Mouse (Mus musculus) hindbrain, embryonic 16.5 days (tissue): ENCODE results near the gene Nrbf2. TPM values are rescaled to one million over a fixed set of nuclear protein-coding genes. Genes with fewer than 3 reads are reported as not detected.

Experiments
- ATAC-seq: fragments of 200-750 bp; cut with Nextera tagmentation; 2 replicates; pipeline ENCODE4 v1.8.0; 2017; ENCODE audit warnings: moderate TSS enrichment, moderate library complexity
- H3K27ac ChIP-seq: fragments of 300-500 bp; sonication (generic); 2 replicates; pipeline ENCODE4 v1.5.1; 2014; ENCODE audit warnings: low read depth, mild to moderate bottlenecking, control low read depth, low read length, moderate library complexity
- H3K27me3 ChIP-seq: fragments of 300-500 bp; sonication (generic); replicated peaks from 2 replicates; pipeline ENCODE4 v1.6.1; 2014; ENCODE audit warnings: low read length; ENCODE audit not compliant: control insufficient read depth, insufficient read depth
- H3K36me3 ChIP-seq: fragments of 300-500 bp; sonication (generic); 2 replicates; pipeline ENCODE4 v1.6.1; 2014; ENCODE audit warnings: mild to moderate bottlenecking, low read length, moderate library complexity, mixed read lengths; ENCODE audit not compliant: control insufficient read depth, insufficient read depth
- H3K4me1 ChIP-seq: fragments of 300-500 bp; sonication (generic); 2 replicates; pipeline ENCODE4 v1.6.1; 2014; ENCODE audit warnings: low read depth, low read length; ENCODE audit not compliant: control insufficient read depth, insufficient read depth
- H3K4me2 ChIP-seq: fragments of 300-500 bp; sonication (generic); 2 replicates; pipeline ENCODE4 v1.6.1; 2014; ENCODE audit warnings: mild to moderate bottlenecking, low read length, control low read depth, moderate library complexity
- H3K4me3 ChIP-seq: fragments of 300-500 bp; sonication (generic); 2 replicates; pipeline ENCODE4 v1.5.1; 2014; ENCODE audit warnings: mild to moderate bottlenecking, low read length, control low read depth, moderate library complexity
- H3K9ac ChIP-seq: fragments of 300-500 bp; sonication (generic); 2 replicates; pipeline ENCODE4 v1.6.1; 2014; ENCODE audit warnings: low read depth, mild to moderate bottlenecking, control low read depth, low read length, moderate library complexity
- H3K9me3 ChIP-seq: fragments of 300-500 bp; sonication (generic); 2 replicates; pipeline ENCODE4 v1.6.1; 2014; ENCODE audit warnings: mild to moderate bottlenecking, low read length, moderate library complexity; ENCODE audit not compliant: control insufficient read depth
- WGBS: fragments of 180-500 bp; shearing (Covaris S2); extraction: QIAGEN DNeasy Blood & Tissue Kit; methylation state at CpG from one replicate; pipeline ENCODE4 v1.1.7; 2014; 5-methylcytosine and 5-hydroxymethylcytosine counted together
- polyA plus RNA-seq: library from polyadenylated mRNA; unstranded; fragments of >200 nt; fragmentation: Nextera tagmentation; extraction: Ambion mirVana; gene quantifications from 2 replicates; pipeline ENCODE4 v1.2.1, GENCODE M21; 2015

Nrbf2 gene
- polyA plus RNA-seq, 1 experiment from 2014 or later: 38.5 TPM

GRCm38 (mm10) chr10:67282531-67282930 is 2.6 kb downstream of the Nrbf2 start:
- no peak for ATAC-seq
- H3K4me1 ChIP-seq: peaks cover 14% of the 10 kb centered on the region
- H3K4me3 ChIP-seq: no peak overlapping the region
- WGBS: 83% methylated on average over 2 of the region's 2 CpGs
- H3K27me3 ChIP-seq: no peaks in the 10 kb centered on the region
- H3K9ac ChIP-seq: no peak overlapping the region
- H3K27ac ChIP-seq: no peak overlapping the region
- H3K9me3 ChIP-seq: no peaks in the 10 kb centered on the region
- H3K4me2 ChIP-seq: no peak overlapping the region
- H3K36me3 ChIP-seq: no peaks in the 10 kb centered on the region

- 75% methylated on average over 8 of the region's 8 CpGs for WGBS
- Histone ChIP-seq H3K4me3 (no peak overlapping the region), H3K9me3 (no peaks in the 10 kb centered on the region), H3K9ac (no peak overlapping the region), H3K4me2 (no peak overlapping the region), H3K27me3 (no peaks in the 10 kb centered on the region), H3K36me3 (no peaks in the 10 kb centered on the region), H3K4me1 (peaks cover 14% of the 10 kb centered on the region), H3K27ac (no peak overlapping the region)
- ATAC-seq: no peak
These were observed 3.3 kb downstream of the Nrbf2 start for GRCm38 (mm10) chr10:67281852-67282251.

GRCm38 (mm10) chr10:67275916-67276315 is 9.2 kb downstream of the Nrbf2 start:
- H3K27me3 ChIP-seq: no peaks in the 10 kb centered on the region
- no peak overlapping the region for H3K4me3 ChIP-seq
- peaks cover 10% of the 10 kb centered on the region for H3K36me3 ChIP-seq
- H3K4me2 ChIP-seq: no peak overlapping the region
- ATAC-seq: no peak
- no peak overlapping the region for H3K9ac ChIP-seq
- H3K4me1 ChIP-seq: no peaks in the 10 kb centered on the region
- no peak overlapping the region for H3K27ac ChIP-seq
- no peaks in the 10 kb centered on the region for H3K9me3 ChIP-seq

- no peak; the same call in 1 of the 2 replicates for ATAC-seq
- WGBS: 38% methylated on average over 1 of the region's 1 CpGs
These were observed 20.3 kb downstream of the Nrbf2 start for GRCm38 (mm10) chr10:67264852-67265251.

GRCm38 (mm10) chr10:67253115-67253514 is 32.0 kb downstream of the Nrbf2 start:
- Histone ChIP-seq H3K27ac (no peak overlapping the region), H3K4me3 (no peak overlapping the region), H3K9ac (no peak overlapping the region), H3K36me3 (peaks cover 9% of the 10 kb centered on the region), H3K27me3 (no peaks in the 10 kb centered on the region), H3K4me1 (no peaks in the 10 kb centered on the region), H3K4me2 (no peak overlapping the region), H3K9me3 (no peaks in the 10 kb centered on the region)
- ATAC-seq: no peak
- WGBS: 86% methylated on average over 1 of the region's 1 CpGs

More at GRCm38 (mm10) chr10:67264852-67265251, 20.3 kb downstream of the Nrbf2 start:
- no peaks in the 10 kb centered on the region for H3K4me1 ChIP-seq
- no peak overlapping the region for H3K27ac ChIP-seq
- H3K4me3 ChIP-seq: no peak overlapping the region
- peaks cover 9% of the 10 kb centered on the region for H3K36me3 ChIP-seq
- no peaks in the 10 kb centered on the region for H3K27me3 ChIP-seq
- no peaks in the 10 kb centered on the region for H3K9me3 ChIP-seq
- no peak overlapping the region for H3K4me2 ChIP-seq
- H3K9ac ChIP-seq: no peak overlapping the region

- Histone ChIP-seq H3K36me3 (peaks cover 9% of the 10 kb centered on the region), H3K9ac (no peak overlapping the region), H3K27ac (no peak overlapping the region), H3K9me3 (no peaks in the 10 kb centered on the region), H3K4me2 (no peak overlapping the region), H3K4me3 (no peak overlapping the region), H3K27me3 (no peaks in the 10 kb centered on the region), H3K4me1 (no peaks in the 10 kb centered on the region)
- WGBS: 77% methylated on average over 5 of the region's 5 CpGs
- no peak for ATAC-seq
These were observed 32.8 kb downstream of the Nrbf2 start for GRCm38 (mm10) chr10:67252353-67252752.

DNA sequence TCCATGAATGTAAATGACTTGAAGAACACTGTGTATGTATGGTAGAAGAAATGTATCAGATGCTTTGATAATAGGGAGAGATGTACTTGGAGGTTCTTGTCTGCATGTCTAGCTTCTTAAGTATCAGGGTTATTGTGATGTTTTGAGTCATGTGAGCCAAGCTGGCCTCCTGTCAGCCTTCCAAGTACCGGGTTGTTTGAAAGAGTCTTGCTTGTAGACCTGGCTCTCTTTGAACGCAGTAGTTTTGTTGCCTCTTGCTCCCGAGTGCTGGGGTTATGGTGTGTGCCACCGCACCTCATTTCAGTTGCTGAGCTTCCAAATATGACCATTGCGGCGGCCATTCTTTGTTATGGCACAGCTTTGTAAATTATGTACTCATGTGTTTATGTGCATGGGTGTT is 34.3 kb downstream of the Nrbf2 start:
- no peaks in the 10 kb centered on the region for H3K27me3 ChIP-seq
- H3K4me1 ChIP-seq: no peaks in the 10 kb centered on the region
- no peak overlapping the region for H3K9ac ChIP-seq
- no peak overlapping the region for H3K4me2 ChIP-seq
- no peaks in the 10 kb centered on the region for H3K9me3 ChIP-seq
- ATAC-seq: no peak
- H3K4me3 ChIP-seq: no peak overlapping the region
- peaks cover 12% of the 10 kb centered on the region for H3K36me3 ChIP-seq
- no peak overlapping the region for H3K27ac ChIP-seq
- WGBS: 92% methylated on average over 6 of the region's 6 CpGs

- Histone ChIP-seq H3K4me2 (no peak overlapping the region), H3K27ac (no peak overlapping the region), H3K27me3 (no peaks in the 10 kb centered on the region), H3K4me3 (no peak overlapping the region), H3K4me1 (no peaks in the 10 kb centered on the region), H3K9me3 (no peaks in the 10 kb centered on the region), H3K36me3 (peaks cover 14% of the 10 kb centered on the region), H3K9ac (no peak overlapping the region)
- 89% methylated on average over 2 of the region's 2 CpGs for WGBS
- no peak for ATAC-seq
These were observed 35.6 kb downstream of the Nrbf2 start for GRCm38 (mm10) chr10:67249486-67249885.

DNA sequence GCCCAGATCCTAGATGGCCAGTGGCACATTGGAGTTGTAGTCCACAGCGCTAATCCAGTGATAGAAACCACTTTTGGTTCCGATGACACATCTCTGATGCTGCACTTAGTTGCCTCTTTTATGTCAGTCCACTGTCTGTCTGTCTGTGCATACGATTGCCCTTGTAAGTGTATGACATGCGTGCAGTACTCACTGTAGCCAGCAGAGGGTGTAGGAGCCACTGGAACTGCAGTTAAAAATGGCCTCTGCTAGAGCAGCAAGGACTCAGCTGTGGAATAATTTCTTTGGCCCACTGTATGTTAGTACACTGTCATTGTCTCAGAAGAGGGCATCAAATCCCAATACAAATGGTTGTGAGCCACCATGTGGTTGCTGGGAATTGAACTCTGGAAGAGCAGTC is 38.0 kb downstream of the Nrbf2 start:
- no peaks in the 10 kb centered on the region for H3K27me3 ChIP-seq
- no peak overlapping the region for H3K9ac ChIP-seq
- 86% methylated on average over 4 of the region's 4 CpGs for WGBS
- H3K4me1 ChIP-seq: no peaks in the 10 kb centered on the region
- H3K4me3 ChIP-seq: no peak overlapping the region
- H3K27ac ChIP-seq: no peak overlapping the region
- ATAC-seq: no peak
- H3K4me2 ChIP-seq: no peak overlapping the region
- H3K9me3 ChIP-seq: no peaks in the 10 kb centered on the region
- peaks cover 14% of the 10 kb centered on the region for H3K36me3 ChIP-seq

- Histone ChIP-seq H3K4me3 (no peak overlapping the region), H3K4me1 (no peaks in the 10 kb centered on the region), H3K27ac (no peak overlapping the region), H3K27me3 (no peaks in the 10 kb centered on the region), H3K9me3 (no peaks in the 10 kb centered on the region), H3K9ac (no peak overlapping the region), H3K36me3 (peaks cover 20% of the 10 kb centered on the region), H3K4me2 (no peak overlapping the region)
- 84% methylated on average over 6 of the region's 6 CpGs for WGBS
- no peak for ATAC-seq
These were observed 54.7 kb downstream of the Nrbf2 start for GRCm38 (mm10) chr10:67230439-67230838.
